Mouse (Mus musculus) cortical plate, adult 2 months (tissue): ENCODE measurements around the gene Olfr874.

Experiments
- CTCF ChIP-seq: fragments of 200-500 bp; IDR thresholded peaks from 2 replicates; pipeline ENCODE4 v1.5.1; 2011; ENCODE audit warnings: mild to moderate bottlenecking, control low read depth, low read length; ENCODE audit not compliant: insufficient read depth; ENCODE audit errors: extremely low read depth
- POLR2A ChIP-seq: fragments of 200-500 bp; IDR thresholded peaks from 2 replicates; pipeline ENCODE4 v1.6.1; 2011; ENCODE audit warnings: mild to moderate bottlenecking, low read length, control low read depth; ENCODE audit not compliant: insufficient read depth; ENCODE audit errors: extremely low read depth

DNA sequence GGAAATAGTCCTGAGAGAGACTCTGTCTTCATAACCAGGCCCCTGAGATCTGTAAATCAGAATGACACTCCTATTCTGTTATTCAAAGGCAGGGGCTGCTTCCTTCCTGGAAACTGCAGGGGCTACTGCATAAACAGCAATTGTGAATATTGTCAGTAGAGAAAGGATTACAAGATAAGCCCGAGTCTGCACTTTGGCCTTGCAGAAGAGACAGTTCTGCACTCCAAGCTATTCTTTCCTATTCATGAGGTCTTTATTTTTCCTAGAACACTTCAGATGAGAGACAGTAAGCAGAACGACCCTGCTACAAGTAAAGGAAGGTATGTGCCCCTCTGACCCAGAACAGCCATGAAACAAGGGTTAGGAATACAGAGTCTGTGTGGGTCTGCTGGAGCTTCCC lies 26.9 kb downstream of the Olfr874 start, which contains the start of gene Olfr875:
- TF ChIP-seq POLR2A (no peak), CTCF (no peak)
